Comparison of ENCODE assay signal across 24 mouse cellular contexts in the genomic region with DNA sequence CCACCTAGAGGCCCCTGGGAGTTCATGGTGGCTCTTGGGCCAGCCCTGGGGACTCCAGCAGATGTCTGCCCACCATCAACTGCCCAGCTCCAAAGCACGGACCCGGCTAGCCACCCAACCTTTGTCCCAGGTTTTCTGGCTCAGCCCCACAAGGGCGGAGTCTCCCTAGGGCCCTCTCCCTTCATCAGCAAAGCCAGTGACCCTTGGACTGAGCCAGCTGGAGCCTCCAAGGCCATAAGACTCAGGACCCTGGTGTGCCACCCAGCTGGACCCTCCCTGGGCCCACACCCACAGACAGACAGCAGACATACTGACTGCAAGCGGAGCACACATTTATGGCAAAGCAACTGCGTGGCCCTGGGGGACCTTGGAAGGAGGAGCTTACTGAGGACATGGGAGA. TPM values are rescaled to one million over a fixed set of nuclear protein-coding genes. Genes with fewer than 3 reads are reported as not detected.
DNase-seq lines count a peak whose midpoint lies in the region; ATAC-seq and TF ChIP-seq lines count a peak whose summit lies in the region.
"Had no signal": no experiment of that assay in that cellular context is flagged by ENCODE, and none has a peak within 500 bp of the region (broad histone marks: within the 10 kb centered on the region; RNA-seq: fewer than 3 reads in every experiment).

No protein-coding gene starts in this region.

- H3K4me1 ChIP-seq in liver, postnatal 0 days (ENCODE audit: insufficient read depth), result peaks cover 25% of the 10 kb centered on the region

- H3K9me3 ChIP-seq in liver, postnatal 0 days (ENCODE audit: low read length), result no peaks in the 10 kb centered on the region
- H3K9me3 ChIP-seq: embryonic facial prominence, embryonic 13.5 days; forebrain, embryonic 10.5 days; heart, embryonic 15.5 days; hindbrain, embryonic 12.5 days; neural tube, embryonic 13.5 days; stomach, embryonic 15.5 days had no signal

- TF ChIP-seq CTCF in liver, postnatal 0 days (IDR thresholded peaks at IDR 0.05; ENCODE audit: low read depth), result no peak

- peak; percentile 93 for DNase-seq in heart, adult 11 months
- DNase-seq in heart, adult 8-10 months (ENCODE audit: low spot score), result no peak
- peak; percentile 83 for DNase-seq in kidney, adult 18-20 months
- peak; percentile 87 for DNase-seq in kidney, postnatal 14 days
- peak; percentile 44 for DNase-seq in liver, postnatal 0 days
- DNase-seq in gastrocnemius, adult 18-20 months (ENCODE audit: low spot score), result no peak
- DNase-seq in spleen, postnatal 36 days (ENCODE audit: low spot score in 2 of 2), result no peak
- no peak for DNase-seq in Muller cell, postnatal 12 days (ENCODE audit: inconsistent ontology term)
- DNase-seq: cerebellum, adult 11-12 months; cerebellum, postnatal 36 days; layer of hippocampus, postnatal 36 days; left cerebral cortex, postnatal 4 days; lung, embryonic 14.5 days; thymus, postnatal 36 days had no signal

- H3K27ac ChIP-seq in liver, postnatal 0 days (ENCODE audit: low read depth), result no peak overlapping the region
- H3K27ac ChIP-seq: embryonic facial prominence, embryonic 13.5 days; forebrain, embryonic 10.5 days; heart, embryonic 15.5 days; hindbrain, embryonic 12.5 days; neural tube, embryonic 13.5 days; stomach, embryonic 15.5 days had no signal

- ATAC-seq in liver, postnatal 0 days, result no peak

- H3K27me3 ChIP-seq in liver, postnatal 0 days (ENCODE audit: insufficient read depth, low read length), result peaks cover 98% of the 10 kb centered on the region

- peak overlapping the region; percentile 51 for H3K4me2 ChIP-seq in liver, postnatal 0 days (ENCODE audit: low read depth, low read length)
- H3K4me2 ChIP-seq: embryonic facial prominence, embryonic 13.5 days; heart, embryonic 15.5 days; hindbrain, embryonic 12.5 days; neural tube, embryonic 13.5 days; stomach, embryonic 15.5 days had no signal

- TF ChIP-seq EP300 in liver, postnatal 0 days (IDR thresholded peaks at IDR 0.05; ENCODE audit: low read depth), result no peak

- no peak overlapping the region for H3K4me3 ChIP-seq in liver, postnatal 0 days (ENCODE audit: low read depth, low read length)
- H3K4me3 ChIP-seq: embryonic facial prominence, embryonic 13.5 days; heart, embryonic 15.5 days; hindbrain, embryonic 12.5 days; neural tube, embryonic 13.5 days; stomach, embryonic 15.5 days had no signal

- no peak overlapping the region for H3K9ac ChIP-seq in liver, postnatal 0 days (replicated peaks)
- H3K9ac ChIP-seq: heart, embryonic 15.5 days; hindbrain, embryonic 12.5 days; lung, embryonic 14.5 days; neural tube, embryonic 13.5 days; stomach, embryonic 15.5 days had no signal

- no peaks in the 10 kb centered on the region for H3K36me3 ChIP-seq in liver, postnatal 0 days (replicated peaks; ENCODE audit: insufficient read depth, low read length)
- H3K36me3 ChIP-seq: embryonic facial prominence, embryonic 13.5 days; forebrain, embryonic 10.5 days; heart, embryonic 15.5 days; hindbrain, embryonic 12.5 days; neural tube, embryonic 13.5 days; stomach, embryonic 15.5 days had no signal

- WGBS in liver, postnatal 0 days (ENCODE audit: insufficient replicate concordance), result 58% methylated on average over 5 of the region's 5 CpGs

RNA-seq across cellular contexts. Expression of a gene that starts 13.1 kb away (rescaled TPM):
- total RNA-seq in heart, adult 8-10 months (2022), result 1 to 10 TPM; 1.1 to 3.2 (median 1.8) TPM
- polyA plus RNA-seq in liver, postnatal 0 days (2015; fragmentation: Nextera tagmentation; extraction: Ambion mirVana), result 0.15 TPM in 1 of 2 replicates, not detected in the other
- total RNA-seq in gastrocnemius, adult 18-20 months (2021), result 1 to 10 TPM; 1.0 to 1.8 TPM
- total RNA-seq: granulocyte monocyte progenitor cell, adult 5-6 weeks; monocyte, adult 5-6 weeks had no signal

RNA-seq across cellular contexts. Expression of a gene that starts 23.4 kb away (rescaled TPM):
- 1 to 10 TPM; 2.6 to 3.5 (median 3.0) TPM for total RNA-seq in heart, adult 8-10 months (2022)
- polyA plus RNA-seq in liver, postnatal 0 days (2015; fragmentation: Nextera tagmentation; extraction: Ambion mirVana), result 1.8 and 2.2 TPM in 2 replicates
- total RNA-seq in gastrocnemius, adult 18-20 months (2021), result under 1 TPM; 0.36 to 0.59 TPM
- total RNA-seq: granulocyte monocyte progenitor cell, adult 5-6 weeks had no signal

RNA-seq across cellular contexts. Expression of a gene that starts 29.9 kb away (rescaled TPM):
- total RNA-seq in heart, adult 8-10 months (2022), result not detected
- not detected in 2 replicates for polyA plus RNA-seq in liver, postnatal 0 days (2015; fragmentation: Nextera tagmentation; extraction: Ambion mirVana)
- total RNA-seq in gastrocnemius, adult 18-20 months (2021), result not detected
- total RNA-seq: adrenal gland, adult 18-20 months; granulocyte monocyte progenitor cell, adult 5-6 weeks; layer of hippocampus, postnatal 36 days; left cerebral cortex, postnatal 4 days; monocyte, adult 5-6 weeks had no signal
- polyA plus RNA-seq: brain, embryonic 14.5 days; embryonic facial prominence, embryonic 13.5 days; forebrain, embryonic 10.5 days; lung, embryonic 14.5 days had no signal

RNA-seq across cellular contexts. Expression of a gene that starts 49.1 kb away (rescaled TPM):
- 10 to 100 TPM; 63.9 to 80.9 (median 69.3) TPM for total RNA-seq in heart, adult 8-10 months (2022)
- polyA plus RNA-seq in liver, postnatal 0 days (2015; fragmentation: Nextera tagmentation; extraction: Ambion mirVana), result 10.7 and 12.0 TPM in 2 replicates
- 10 to 100 TPM; 16.2 to 18.8 TPM for total RNA-seq in gastrocnemius, adult 18-20 months (2021)

RNA-seq across cellular contexts. Expression of a gene that starts 56.5 kb away (rescaled TPM):
- 10 to 100 TPM; 11.9 to 15.0 (median 14.3) TPM for total RNA-seq in heart, adult 8-10 months (2022)
- 1.8 and 2.1 TPM in 2 replicates for polyA plus RNA-seq in liver, postnatal 0 days (2015; fragmentation: Nextera tagmentation; extraction: Ambion mirVana)
- 1 to 10 TPM; 5.0 to 6.5 TPM for total RNA-seq in gastrocnemius, adult 18-20 months (2021)

Comparison
In these comparisons a context has a peak if more than half of its experiments do, and no peak if none do; other contexts are left out.
1. DNase-seq: peak in heart, adult 11 months (single experiment), kidney, adult 18-20 months (single experiment), kidney, postnatal 14 days (single experiment) and liver, postnatal 0 days (single experiment); none in heart, adult 8-10 months (single experiment), gastrocnemius, adult 18-20 months (single experiment), spleen, postnatal 36 days (0 of 2) and Muller cell, postnatal 12 days (single experiment).